Mouse (Mus musculus) neural tube, embryonic 11.5 days (tissue): Measurements from ENCODE around the gene Rasgef1b. TPM values are rescaled to one million over a fixed set of nuclear protein-coding genes. Genes with fewer than 3 reads are reported as not detected.

ENCODE experiments used
- ATAC-seq: fragments of 200-750 bp; cut with Nextera tagmentation; 2 replicates; pipeline ENCODE4 v1.8.0; 2017; ENCODE audit warnings: moderate number of reproducible peaks, mild to moderate bottlenecking, moderate TSS enrichment, moderate library complexity; ENCODE audit not compliant: insufficient read depth, low FRiP score, low TSS enrichment
- DNase-seq: peaks from one replicate; pipeline ENCODE4 v3.0.0-alpha.2; 2015; ENCODE audit warnings: low spot score
- H3K27ac ChIP-seq: fragments of 300-500 bp; sonication (generic); 2 replicates; pipeline ENCODE4 v1.5.1; 2014; ENCODE audit warnings: low read depth, mild to moderate bottlenecking, low read length
- H3K27me3 ChIP-seq: fragments of 300-500 bp; sonication (generic); 2 replicates; pipeline ENCODE4 v1.6.1; 2014; ENCODE audit warnings: mild to moderate bottlenecking, low read length, mixed read lengths; ENCODE audit not compliant: control insufficient read depth, insufficient read depth
- H3K36me3 ChIP-seq: fragments of 300-500 bp; sonication (generic); 2 replicates; pipeline ENCODE4 v1.6.1; 2014; ENCODE audit warnings: mild to moderate bottlenecking, low read length, moderate library complexity, mixed read lengths; ENCODE audit not compliant: control insufficient read depth, insufficient read depth
- H3K4me1 ChIP-seq: fragments of 300-500 bp; sonication (generic); 2 replicates; pipeline ENCODE4 v1.6.1; 2014; ENCODE audit warnings: low read length, mixed read lengths; ENCODE audit not compliant: control insufficient read depth, insufficient read depth
- H3K4me2 ChIP-seq: fragments of 300-500 bp; sonication (generic); 2 replicates; pipeline ENCODE4 v1.6.1; 2014; ENCODE audit warnings: low read depth, mild to moderate bottlenecking, moderate library complexity
- H3K4me3 ChIP-seq: fragments of 300-500 bp; sonication (generic); 2 replicates; pipeline ENCODE4 v1.5.1; 2014; ENCODE audit warnings: low read depth, low read length
- H3K9ac ChIP-seq: fragments of 300-500 bp; sonication (generic); 2 replicates; pipeline ENCODE4 v1.6.1; 2014; ENCODE audit warnings: mild to moderate bottlenecking, low read length
- H3K9me3 ChIP-seq: fragments of 300-500 bp; sonication (generic); 2 replicates; pipeline ENCODE4 v1.6.1; 2016; ENCODE audit warnings: low read length; ENCODE audit not compliant: control insufficient read depth
- WGBS: fragments of 180-500 bp; shearing (Covaris S2); extraction: QIAGEN DNeasy Blood & Tissue Kit; methylation state at CpG from one replicate; pipeline ENCODE4 v1.1.7; 2014; 5-methylcytosine and 5-hydroxymethylcytosine counted together
- polyA plus RNA-seq: library from polyadenylated mRNA; unstranded; fragments of >200 nt; fragmentation: Nextera tagmentation; extraction: Ambion mirVana; gene quantifications from 2 replicates; pipeline ENCODE4 v1.2.1, GENCODE M21; 2014

Rasgef1b gene
- polyA plus RNA-seq, 1 experiment from 2014 or later: 20.7 TPM

- no peak overlapping the region for H3K27ac ChIP-seq
Observed at GRCm38 (mm10) chr5:99332021-99332420, 396.8 kb downstream of the Rasgef1b start.

GRCm38 (mm10) chr5:99329065-99329464, 399.8 kb downstream of the Rasgef1b start:
- 89% methylated on average over 6 of the region's 6 CpGs for WGBS
- Histone ChIP-seq H3K27me3 (no peaks in the 10 kb centered on the region), H3K27ac (no peak overlapping the region), H3K36me3 (no peaks in the 10 kb centered on the region), H3K4me3 (no peak overlapping the region), H3K9ac (no peak overlapping the region), H3K4me2 (no peak overlapping the region), H3K4me1 (no peaks in the 10 kb centered on the region), H3K9me3 (no peaks in the 10 kb centered on the region)
- ATAC-seq (no peak), DNase-seq (no peak)

More at GRCm38 (mm10) chr5:99332021-99332420, 396.8 kb downstream of the Rasgef1b start:
- H3K27me3 ChIP-seq: no peaks in the 10 kb centered on the region
- no peak for ATAC-seq
- H3K9ac ChIP-seq: no peak overlapping the region
- no peak overlapping the region for H3K4me2 ChIP-seq
- H3K36me3 ChIP-seq: no peaks in the 10 kb centered on the region
- H3K9me3 ChIP-seq: no peaks in the 10 kb centered on the region
- H3K4me3 ChIP-seq: no peak overlapping the region
- DNase-seq: no peak
- H3K4me1 ChIP-seq: no peaks in the 10 kb centered on the region
- WGBS: 80% methylated on average over 2 of the region's 2 CpGs

- Histone ChIP-seq H3K4me2 (no peak overlapping the region), H3K27me3 (no peaks in the 10 kb centered on the region), H3K9me3 (no peaks in the 10 kb centered on the region), H3K27ac (no peak overlapping the region), H3K36me3 (no peaks in the 10 kb centered on the region), H3K4me3 (no peak overlapping the region), H3K9ac (no peak overlapping the region), H3K4me1 (no peaks in the 10 kb centered on the region)
- ATAC-seq (no peak), DNase-seq (no peak)
- WGBS: 85% methylated on average over 2 of the region's 2 CpGs
Observed at GRCm38 (mm10) chr5:99327019-99327418, 401.8 kb downstream of the Rasgef1b start.

- no peak for DNase-seq
- no peak overlapping the region for H3K27ac ChIP-seq
- no peaks in the 10 kb centered on the region for H3K36me3 ChIP-seq
- no peak for ATAC-seq
- H3K4me2 ChIP-seq: no peak overlapping the region
- H3K27me3 ChIP-seq: no peaks in the 10 kb centered on the region
- no peak overlapping the region for H3K4me3 ChIP-seq
- no peaks in the 10 kb centered on the region for H3K4me1 ChIP-seq
- no peaks in the 10 kb centered on the region for H3K9me3 ChIP-seq
- H3K9ac ChIP-seq: no peak overlapping the region
Observed at GRCm38 (mm10) chr5:99325301-99325700, 403.6 kb downstream of the Rasgef1b start.

GRCm38 (mm10) chr5:99320783-99321182, 408.1 kb downstream of the Rasgef1b start:
- Histone ChIP-seq H3K9me3 (no peaks in the 10 kb centered on the region), H3K4me2 (no peak overlapping the region), H3K4me3 (no peak overlapping the region), H3K27ac (no peak overlapping the region), H3K9ac (no peak overlapping the region), H3K27me3 (no peaks in the 10 kb centered on the region), H3K4me1 (no peaks in the 10 kb centered on the region), H3K36me3 (no peaks in the 10 kb centered on the region)
- no peak for ATAC-seq
- WGBS: 86% methylated on average over 4 of the region's 4 CpGs
- DNase-seq: no peak

- H3K27me3 ChIP-seq: no peaks in the 10 kb centered on the region
- no peak overlapping the region for H3K4me2 ChIP-seq
- no peak for DNase-seq
- no peak overlapping the region for H3K9ac ChIP-seq
- no peak overlapping the region for H3K4me3 ChIP-seq
- WGBS: 58% methylated on average over 4 of the region's 4 CpGs
- H3K36me3 ChIP-seq: no peaks in the 10 kb centered on the region
- no peak overlapping the region for H3K27ac ChIP-seq
- no peaks in the 10 kb centered on the region for H3K4me1 ChIP-seq
- ATAC-seq: no peak
- H3K9me3 ChIP-seq: no peaks in the 10 kb centered on the region
Observed at GRCm38 (mm10) chr5:99297939-99298338, 430.9 kb downstream of the Rasgef1b start.

- no peaks in the 10 kb centered on the region for H3K9me3 ChIP-seq
- H3K4me3 ChIP-seq: no peak overlapping the region
- no peak for ATAC-seq
- no peak overlapping the region for H3K9ac ChIP-seq
- H3K4me2 ChIP-seq: no peak overlapping the region
- no peak overlapping the region for H3K27ac ChIP-seq
- no peaks in the 10 kb centered on the region for H3K36me3 ChIP-seq
- no peaks in the 10 kb centered on the region for H3K4me1 ChIP-seq
- no peaks in the 10 kb centered on the region for H3K27me3 ChIP-seq
- 78% methylated on average over 2 of the region's 2 CpGs for WGBS
- DNase-seq: no peak
Observed at GRCm38 (mm10) chr5:99296348-99296747, 432.5 kb downstream of the Rasgef1b start.

GRCm38 (mm10) chr5:99292287-99292851, 436.5 kb downstream of the Rasgef1b start:
- Histone ChIP-seq H3K4me1 (no peaks in the 10 kb centered on the region), H3K4me2 (no peak overlapping the region), H3K9ac (no peak overlapping the region), H3K36me3 (no peaks in the 10 kb centered on the region), H3K27me3 (no peaks in the 10 kb centered on the region), H3K4me3 (no peak overlapping the region), H3K9me3 (no peaks in the 10 kb centered on the region), H3K27ac (no peak overlapping the region)
- ATAC-seq: no peak
- 81% methylated on average over 10 of the region's 10 CpGs for WGBS
- DNase-seq: no peak

- no peak overlapping the region for H3K4me2 ChIP-seq
- H3K27me3 ChIP-seq: no peaks in the 10 kb centered on the region
- H3K36me3 ChIP-seq: no peaks in the 10 kb centered on the region
- H3K9me3 ChIP-seq: no peaks in the 10 kb centered on the region
- ATAC-seq (no peak), DNase-seq (no peak)
- no peak overlapping the region for H3K27ac ChIP-seq
- no peaks in the 10 kb centered on the region for H3K4me1 ChIP-seq
- WGBS: 85% methylated on average over 12 of the region's 12 CpGs
- H3K9ac ChIP-seq: no peak overlapping the region
- H3K4me3 ChIP-seq: no peak overlapping the region
Observed at GRCm38 (mm10) chr5:99291084-99291830, 437.6 kb downstream of the Rasgef1b start.
